Mouse (Mus musculus): Measurements from ENCODE around the gene Olfr231.

Olfr231 gene

DNA sequence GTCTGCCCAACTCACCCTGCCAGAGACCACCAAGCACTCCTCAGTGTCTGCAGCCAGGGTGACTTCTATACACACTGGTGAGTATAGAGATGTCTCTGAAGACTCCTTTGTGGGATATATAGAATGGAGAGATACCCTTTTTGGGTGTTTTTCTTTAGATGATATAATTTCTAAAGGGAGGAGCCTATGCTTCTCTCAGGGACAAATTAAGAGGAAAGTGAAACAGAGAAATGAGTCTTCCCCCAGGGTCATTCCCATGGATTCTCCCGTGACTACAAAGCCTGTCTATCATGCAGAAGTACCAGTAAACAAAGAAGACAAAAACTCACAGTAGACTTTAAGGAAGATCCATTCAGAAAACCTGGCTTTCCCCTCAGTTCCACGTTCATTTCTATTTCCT is at the start of gene Olfr231:
Olfr231 (minus strand) TSS at position 101 of the 400 bp plus-strand sequence.
- CTCF ChIA-PET: no interaction called here

- CTCF ChIA-PET: no interaction called here
These were observed 48.1 kb upstream of the Olfr231 start for GRCm38 (mm10) chr1:174169024-174169423.

DNA sequence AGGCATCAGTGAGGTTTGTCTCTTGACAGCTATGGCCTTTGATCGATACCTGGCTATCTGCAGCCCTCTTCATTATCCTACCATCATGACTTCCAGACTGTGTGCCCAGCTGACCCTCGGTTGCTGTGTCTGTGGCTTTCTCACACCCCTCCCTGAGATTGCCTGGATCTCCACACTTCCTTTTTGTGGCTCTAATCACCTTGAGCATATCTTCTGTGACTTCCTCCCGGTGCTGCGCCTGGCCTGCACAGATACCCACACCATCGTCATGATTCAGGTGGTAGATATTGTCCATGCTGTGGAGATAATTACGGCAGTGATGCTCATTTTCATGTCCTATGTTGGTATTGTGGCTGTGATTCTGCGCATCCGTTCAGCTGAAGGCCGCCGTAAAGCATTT is 38.1 kb upstream of the Olfr231 start:
- CTCF ChIA-PET: no interaction called here

- CTCF ChIA-PET: no interaction called here
These were observed 37.5 kb upstream of the Olfr231 start for GRCm38 (mm10) chr1:174158512-174158911.

DNA sequence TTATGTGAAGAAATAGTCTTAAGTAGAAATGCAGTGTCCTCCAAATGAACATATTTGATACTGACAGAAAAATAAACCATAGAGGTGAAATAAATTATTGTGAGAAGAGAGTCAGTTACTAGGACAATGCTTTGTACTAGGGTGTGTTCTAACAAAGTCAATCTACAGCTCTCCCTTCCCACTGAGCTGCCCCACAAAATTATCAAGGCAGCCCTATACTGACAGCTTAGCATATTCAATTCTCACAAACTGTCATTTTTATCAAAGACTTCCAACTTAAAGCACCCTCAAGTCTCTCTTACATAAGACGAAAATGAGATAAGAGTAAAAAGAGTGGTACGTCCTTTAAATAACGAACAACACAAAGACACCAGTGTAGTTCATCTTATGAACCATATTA is 36.7 kb upstream of the Olfr231 start:
- CTCF ChIA-PET: no interaction called here

DNA sequence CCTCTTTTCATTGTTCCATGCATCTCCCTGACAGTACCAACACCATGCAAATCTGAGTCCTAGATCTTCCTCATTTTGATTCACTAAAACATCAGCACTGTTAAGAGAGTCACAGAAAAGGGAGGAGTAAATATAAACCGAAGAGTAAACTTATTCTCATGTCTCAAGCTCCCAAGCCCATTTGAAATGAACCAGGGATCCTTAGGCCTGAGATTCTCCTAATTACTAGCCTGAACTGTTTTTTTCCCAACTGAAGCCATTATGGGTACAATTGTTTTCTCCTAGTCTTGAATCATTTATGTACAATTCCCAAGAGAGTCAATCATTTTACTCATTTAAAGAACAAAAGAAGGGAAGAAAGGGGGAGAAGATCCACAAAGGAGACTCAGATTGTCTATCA is 34.4 kb upstream of the Olfr231 start, which contains the start of gene Olfr420:
Olfr420 (plus strand) TSS at position 301 of the 400 bp plus-strand sequence.
- CTCF ChIA-PET: no interaction called here

- CTCF ChIA-PET: no interaction called here
These were observed 28.3 kb upstream of the Olfr231 start for GRCm38 (mm10) chr1:174149289-174149688.

DNA sequence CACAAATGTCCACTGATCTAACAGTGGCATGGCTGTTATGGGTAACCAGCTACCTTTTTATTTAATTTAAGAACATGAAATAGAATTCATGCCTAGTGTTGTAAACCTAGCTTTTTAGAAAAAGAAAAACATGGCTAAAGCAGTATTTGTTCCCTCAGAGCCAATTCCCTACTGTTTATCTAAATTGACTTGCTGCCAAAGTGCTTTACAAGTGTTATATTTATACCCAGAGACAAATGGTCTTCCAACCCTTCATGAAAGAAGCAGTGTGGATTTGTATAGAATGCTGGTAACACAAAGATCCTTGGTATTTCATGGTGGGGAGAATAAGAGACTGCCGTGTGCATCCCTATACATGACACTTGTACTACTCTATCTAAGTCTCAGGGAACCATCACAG is 25.7 kb upstream of the Olfr231 start:
- CTCF ChIA-PET: no interaction called here

GRCm38 (mm10) chr1:174141384-174141783 is 20.4 kb upstream of the Olfr231 start:
- CTCF ChIA-PET: no interaction called here

DNA sequence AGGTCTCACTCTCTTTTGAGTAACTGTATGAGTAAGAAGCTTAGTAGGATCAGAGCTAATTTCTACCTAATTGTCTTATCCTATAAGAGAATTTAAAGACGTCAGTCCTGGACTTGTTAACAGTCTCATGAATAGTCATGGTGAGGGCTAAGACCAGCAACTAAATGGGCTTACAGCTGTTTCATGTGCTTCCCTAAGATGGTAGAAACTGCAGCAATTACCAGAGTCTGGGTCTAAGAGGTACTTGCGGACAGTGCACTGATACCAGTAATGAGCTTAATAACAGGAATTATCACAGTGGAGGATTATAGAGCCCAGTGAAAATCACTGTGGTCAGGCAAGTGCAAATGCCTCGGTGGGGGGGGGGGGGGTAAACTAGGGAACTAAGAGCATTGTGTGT is 11.0 kb upstream of the Olfr231 start:
- CTCF ChIA-PET: no interaction called here

DNA sequence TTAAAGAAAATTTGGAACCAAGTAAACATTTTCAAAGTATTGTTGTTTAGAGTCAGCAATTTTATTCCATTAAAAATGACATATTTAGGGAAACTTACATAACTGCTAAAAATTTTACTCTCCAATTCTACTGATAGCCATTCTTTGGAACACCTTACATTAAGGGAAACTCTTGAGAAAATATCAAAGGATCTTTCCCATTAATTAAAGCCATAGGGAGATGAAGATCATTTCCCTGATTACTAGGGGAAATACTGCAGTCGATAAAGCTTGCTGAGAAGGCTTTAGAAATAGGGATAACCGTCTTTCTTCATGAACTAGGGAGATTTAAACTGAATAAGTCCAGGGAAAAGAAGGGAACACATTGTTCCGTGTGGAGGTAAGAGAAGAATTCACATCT is 10.3 kb upstream of the Olfr231 start, which contains the start of gene Olfr424:
Olfr424 (plus strand) TSS at position 301 of the 400 bp plus-strand sequence.
- CTCF ChIA-PET: no interaction called here

GRCm38 (mm10) chr1:174103735-174104134 is 17.2 kb downstream of the Olfr231 start:
- CTCF ChIA-PET: no interaction called here

- CTCF ChIA-PET: no interaction called here
These were observed 24.4 kb downstream of the Olfr231 start, which contains the start of gene Olfr427 for GRCm38 (mm10) chr1:174096591-174096990. Olfr427 (plus strand) TSS chr1:174096891.

- CTCF ChIA-PET: no interaction called here
These were observed 36.9 kb downstream of the Olfr231 start, which contains the start of gene Olfr429 for GRCm38 (mm10) chr1:174084031-174084430. Olfr429 (plus strand) TSS chr1:174084331.

GRCm38 (mm10) chr1:174066305-174066704 is 54.7 kb downstream of the Olfr231 start, which contains the start of gene Olfr430:
Olfr430 (plus strand) TSS chr1:174066605.
- CTCF ChIA-PET: no interaction called here
